Mouse (Mus musculus): ENCODE results near the gene Actrt1.

Gene Actrt1

DNA sequence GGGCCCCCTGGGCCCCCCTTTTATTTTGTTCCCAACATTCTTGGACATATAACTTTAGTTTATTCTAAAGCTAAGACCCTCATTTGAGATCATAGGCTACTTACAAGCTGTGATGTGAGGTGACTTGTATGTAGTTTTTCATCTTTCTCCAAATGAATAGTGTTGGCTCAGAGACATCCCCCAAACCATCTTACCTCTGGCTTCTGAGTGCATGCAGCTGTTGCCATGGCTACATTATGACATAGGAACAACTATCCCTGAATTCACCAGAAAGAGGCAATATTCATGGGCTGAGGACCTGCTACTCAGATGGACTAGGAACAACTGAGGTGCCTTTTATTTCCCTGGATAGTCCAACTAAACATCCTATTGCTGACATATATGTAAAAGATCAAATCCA, at the start of gene Actrt1:
Gene Actrt1 (plus strand): TSS at position 301 of the 400 bp plus-strand sequence.
- DNase-seq (ENCODE audit: low spot score in 2 of 2), result no peak

GRCm38 (mm10) chrX:46331463-46332115, 2.8 kb downstream of the Actrt1 start:
- DNase-seq (ENCODE audit: low spot score in 2 of 2), result no peak
